Mouse (Mus musculus) duodenum, adult 2 months (tissue): ENCODE results near the gene Gm38394. TPM values are rescaled to one million over a fixed set of nuclear protein-coding genes. Genes with fewer than 3 reads are reported as not detected.

ENCODE experiments used
- polyA plus RNA-seq: library from polyadenylated mRNA; depleted of rRNA; stranded (reverse); fragments of >200 nt; gene quantifications from 2 replicates; pipeline ENCODE4 v1.2.3, GENCODE M21; 2012; ENCODE audit warnings: low replicate concordance; rRNA removed

Gm38394 gene
- 0.50 and 1.1 TPM in 2 replicates for polyA plus RNA-seq

GRCm38 (mm10) chr1:133661203-133661933 is at the start of gene Gm38394:
TSS of gene Gm38394 (minus strand) at chr1:133661318.

GRCm38 (mm10) chr1:133689897-133690296 is 28.8 kb upstream of the Gm38394 start, which contains the start of gene Lax1:
TSS of gene Lax1 (minus strand) at chr1:133690108.

GRCm38 (mm10) chr1:133660466-133661202 is 484 bp downstream of the Gm38394 start, which contains the start of gene Zbed6:
TSS of gene Zbed6 (minus strand) at chr1:133660885.

GRCm38 (mm10) chr1:133609771-133610502 is 51.2 kb downstream of the Gm38394 start, which contains the start of gene Snrpe:
TSS of gene Snrpe (minus strand) at chr1:133610291.

Other genes starting within 250 kb of the Gm38394 start
- 47.7 and 115 TPM in 2 replicates for gene Sox13, start 236.9 kb downstream of the Gm38394 start, polyA plus RNA-seq
- gene Snrpe, start 51.0 kb downstream of the Gm38394 start, polyA plus RNA-seq = 2.7 and 5.7 TPM in 2 replicates
- 0.02 TPM in 1 of 2 replicates, not detected in the other for gene Zbed6, start 433 bp downstream of the Gm38394 start, polyA plus RNA-seq
- 4.0 and 4.1 TPM in 2 replicates for gene Lax1, start 28.8 kb upstream of the Gm38394 start, polyA plus RNA-seq
- 2.1 and 7.6 TPM in 2 replicates for gene Atp2b4, start 139.7 kb upstream of the Gm38394 start, polyA plus RNA-seq
- 8.4 and 11.7 TPM in 2 replicates for gene Optc, start 246.7 kb upstream of the Gm38394 start, polyA plus RNA-seq